Mouse (Mus musculus): ENCODE measurements at regions not wholly inside any gene's neighbourhood (a gene's known extent, or its start where the extent isn't known, plus 50 kb on each side); places are given as distances from the start of the nearest gene placed in this dataset.

DNA sequence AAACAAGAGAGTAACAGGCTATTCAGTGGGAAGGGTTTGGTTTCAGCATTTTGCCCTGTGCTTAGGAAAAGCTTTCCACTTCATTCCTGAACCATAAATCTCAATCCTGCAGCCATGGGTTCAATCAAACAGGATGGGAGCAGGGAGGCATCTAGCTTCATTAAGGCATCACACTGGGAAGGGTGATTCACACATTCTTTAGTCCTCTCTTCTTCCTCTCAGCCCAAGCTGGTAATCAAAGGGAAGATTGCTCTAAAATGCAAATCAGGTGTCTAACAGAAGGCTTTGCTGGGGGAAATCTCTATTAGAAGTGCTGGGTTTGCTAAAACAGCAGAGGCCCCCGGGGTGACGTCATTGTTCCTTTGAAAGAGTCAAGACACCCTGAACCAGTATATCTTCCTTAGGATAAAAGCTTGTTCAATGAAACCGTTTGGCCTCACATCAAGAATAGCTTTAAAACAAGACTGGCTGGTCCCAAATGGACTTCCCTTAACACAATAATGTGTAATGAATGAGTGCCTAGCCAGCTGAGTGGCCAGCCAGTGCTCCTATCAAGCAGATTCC lies 596.4 kb downstream of the Defb40 start:
- DNase-seq = no peak
- Histone ChIP-seq H3K4me3 (replicated peaks; ENCODE audit: insufficient read depth, low read depth, low read length) (no peak overlapping the region), H3K27me3 (ENCODE audit: control insufficient read depth, insufficient read depth, low read length) (no peaks in the 10 kb centered on the region), H3K4me1 (ENCODE audit: control insufficient read depth, insufficient read depth, low read length) (no peaks in the 10 kb centered on the region), H3K27ac (ENCODE audit: insufficient read depth, low read length) (no peak overlapping the region)
- 15% methylated on average over 3 of the region's 3 CpGs for WGBS
- no peak for TF ChIP-seq CTCF (IDR thresholded peaks at IDR 0.05; ENCODE audit: borderline replicate concordance, insufficient read depth, low read depth, low read length)
- no peak for TF ChIP-seq POLR2A (IDR thresholded peaks at IDR 0.05; ENCODE audit: borderline replicate concordance, insufficient read depth, low read length)

DNA sequence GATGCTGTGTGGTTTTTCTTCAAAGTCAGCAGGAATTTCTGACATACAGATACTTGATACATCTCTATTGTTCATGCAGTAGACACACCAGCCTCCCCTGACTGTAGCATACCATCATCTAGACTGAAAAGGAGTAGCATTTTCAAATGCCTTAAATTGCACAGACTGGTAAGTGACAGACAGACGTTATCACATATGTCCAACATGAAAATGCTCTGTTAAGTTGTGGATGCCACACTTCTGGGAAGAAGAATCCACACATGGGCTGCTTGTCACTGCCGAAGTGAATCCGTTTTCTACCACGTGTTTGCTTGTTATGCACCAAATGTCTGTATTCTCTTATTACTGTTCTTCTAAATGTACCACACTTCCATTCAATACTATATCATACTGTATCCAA lies 629.3 kb downstream of the Defb40 start:
- Histone ChIP-seq H3K4me1 (ENCODE audit: control insufficient read depth, insufficient read depth, low read length) (no peaks in the 10 kb centered on the region), H3K27me3 (ENCODE audit: control insufficient read depth, insufficient read depth, low read length) (no peaks in the 10 kb centered on the region), H3K4me3 (replicated peaks; ENCODE audit: insufficient read depth, low read depth, low read length) (no peak overlapping the region), H3K27ac (ENCODE audit: insufficient read depth, low read length) (no peak overlapping the region)
- no peak for DNase-seq
- TF ChIP-seq CTCF (IDR thresholded peaks at IDR 0.05; ENCODE audit: borderline replicate concordance, insufficient read depth, low read depth, low read length) (no peak), POLR2A (IDR thresholded peaks at IDR 0.05; ENCODE audit: borderline replicate concordance, insufficient read depth, low read length) (no peak)
- 88% methylated on average over 4 of the region's 4 CpGs for WGBS

DNA sequence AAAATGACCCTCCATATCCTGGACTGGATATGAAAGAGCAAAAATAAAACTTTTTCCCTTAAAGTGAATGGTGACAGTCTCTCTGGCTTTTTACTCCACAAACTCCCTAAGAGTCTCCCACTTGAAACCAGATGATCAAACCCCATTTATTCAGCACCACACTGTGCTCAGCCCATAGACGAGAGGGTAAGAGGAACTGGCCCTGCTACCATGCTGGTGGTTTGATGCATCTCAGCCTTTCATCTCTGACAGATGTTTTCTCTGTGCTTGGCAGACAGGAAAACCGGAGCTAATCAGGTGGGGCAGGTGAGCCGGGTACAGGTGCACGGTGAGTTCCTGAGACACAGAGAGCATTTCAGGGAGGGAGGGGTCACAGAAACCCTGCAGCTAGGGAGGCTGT lies 631.8 kb downstream of the Defb40 start:
- 66% methylated on average over 4 of the region's 4 CpGs for WGBS
- Histone ChIP-seq H3K4me3 (replicated peaks; ENCODE audit: insufficient read depth, low read depth, low read length) (no peak overlapping the region), H3K27ac (ENCODE audit: insufficient read depth, low read length) (no peak overlapping the region), H3K4me1 (ENCODE audit: control insufficient read depth, insufficient read depth, low read length) (no peaks in the 10 kb centered on the region), H3K27me3 (ENCODE audit: control insufficient read depth, insufficient read depth, low read length) (no peaks in the 10 kb centered on the region)
- no peak for TF ChIP-seq CTCF (IDR thresholded peaks at IDR 0.05; ENCODE audit: borderline replicate concordance, insufficient read depth, low read depth, low read length)
- TF ChIP-seq POLR2A (IDR thresholded peaks at IDR 0.05; ENCODE audit: borderline replicate concordance, insufficient read depth, low read length) = no peak
- no peak for DNase-seq

DNA sequence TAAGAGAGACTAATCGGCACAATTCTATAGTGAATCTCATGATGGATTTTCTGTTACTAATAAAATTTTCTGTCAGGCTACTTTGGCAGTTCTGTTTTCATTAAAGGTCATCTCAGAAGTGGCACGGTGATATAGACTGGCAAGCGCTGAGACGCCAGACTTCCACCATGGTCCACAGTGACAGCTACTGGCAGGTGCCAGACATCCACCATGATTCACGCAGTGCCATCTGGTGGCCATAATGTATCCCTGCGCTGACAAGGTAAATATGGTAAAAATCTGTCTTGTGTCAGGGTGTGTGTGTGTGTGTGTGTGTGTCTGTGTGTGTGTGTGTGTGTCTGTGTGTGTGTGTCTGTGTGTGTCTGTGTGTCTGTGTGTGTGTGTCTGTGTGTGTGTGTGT lies 632.7 kb downstream of the Defb40 start:
- TF ChIP-seq CTCF (IDR thresholded peaks at IDR 0.05; ENCODE audit: borderline replicate concordance, insufficient read depth, low read depth, low read length) (peak; percentile 74), POLR2A (IDR thresholded peaks at IDR 0.05; ENCODE audit: borderline replicate concordance, insufficient read depth, low read length) (no peak)
- H3K4me3 ChIP-seq (replicated peaks; ENCODE audit: insufficient read depth, low read depth, low read length) = no peak overlapping the region
- WGBS = 13% methylated on average over 6 of the region's 6 CpGs
- DNase-seq = peak; percentile 19 to 30
- no peaks in the 10 kb centered on the region for H3K27me3 ChIP-seq (ENCODE audit: control insufficient read depth, insufficient read depth, low read length)
- no peak overlapping the region for H3K27ac ChIP-seq (ENCODE audit: insufficient read depth, low read length)
- no peaks in the 10 kb centered on the region for H3K4me1 ChIP-seq (ENCODE audit: control insufficient read depth, insufficient read depth, low read length)

DNA sequence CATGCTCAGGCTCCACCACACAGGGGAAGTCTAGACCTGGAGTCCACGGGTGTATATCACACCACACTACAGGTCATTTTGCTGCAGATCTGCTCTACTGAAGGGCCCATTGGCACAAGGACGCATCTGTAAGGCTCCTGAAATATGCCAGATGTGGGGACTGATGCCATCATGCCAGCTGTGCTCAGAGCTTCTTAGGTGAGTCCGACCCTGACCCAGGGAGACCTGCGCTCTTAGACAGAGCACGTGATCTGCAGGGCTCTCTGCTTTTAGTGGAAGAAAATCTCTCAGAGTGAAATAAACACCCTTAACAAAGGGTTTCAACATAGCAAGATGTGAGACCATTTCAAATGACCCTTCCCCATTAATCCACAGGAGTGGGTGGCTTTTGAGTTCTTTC lies 633.2 kb downstream of the Defb40 start:
- no peaks in the 10 kb centered on the region for H3K27me3 ChIP-seq (ENCODE audit: control insufficient read depth, insufficient read depth, low read length)
- H3K27ac ChIP-seq (ENCODE audit: insufficient read depth, low read length) = no peak overlapping the region
- no peak overlapping the region for H3K4me3 ChIP-seq (replicated peaks; ENCODE audit: insufficient read depth, low read depth, low read length)
- no peak for TF ChIP-seq CTCF (IDR thresholded peaks at IDR 0.05; ENCODE audit: borderline replicate concordance, insufficient read depth, low read depth, low read length)
- TF ChIP-seq POLR2A (IDR thresholded peaks at IDR 0.05; ENCODE audit: borderline replicate concordance, insufficient read depth, low read length) = no peak
- H3K4me1 ChIP-seq (ENCODE audit: control insufficient read depth, insufficient read depth, low read length) = no peaks in the 10 kb centered on the region
- 91% methylated on average over 5 of the region's 5 CpGs for WGBS
- DNase-seq = no peak

DNA sequence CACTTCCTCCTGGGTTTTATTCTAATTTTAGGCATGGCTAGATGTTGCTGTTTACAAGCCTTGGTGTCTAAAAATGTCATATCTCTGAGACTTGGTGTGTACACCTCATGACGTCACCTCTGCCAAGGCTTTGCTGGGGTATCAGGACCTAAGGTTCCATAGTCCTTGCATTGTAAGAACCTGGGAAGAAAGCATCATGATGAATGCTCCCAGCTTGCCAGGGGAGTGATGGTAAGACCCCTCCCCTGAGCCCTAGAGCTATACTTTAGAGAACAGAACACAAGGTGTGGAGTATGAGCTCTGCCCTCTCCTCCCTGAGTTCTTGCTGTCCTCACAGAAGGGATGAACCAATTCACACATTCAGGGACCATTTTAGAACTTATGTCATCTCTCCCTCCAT lies 642.5 kb downstream of the Defb40 start:
- H3K27me3 ChIP-seq (ENCODE audit: control insufficient read depth, insufficient read depth, low read length) = no peaks in the 10 kb centered on the region
- TF ChIP-seq CTCF (IDR thresholded peaks at IDR 0.05; ENCODE audit: borderline replicate concordance, insufficient read depth, low read depth, low read length) = no peak
- no peak for TF ChIP-seq POLR2A (IDR thresholded peaks at IDR 0.05; ENCODE audit: borderline replicate concordance, insufficient read depth, low read length)
- WGBS = 96% methylated on average over 1 of the region's 1 CpGs
- no peak for DNase-seq
- no peak overlapping the region for H3K27ac ChIP-seq (ENCODE audit: insufficient read depth, low read length)
- no peak overlapping the region for H3K4me3 ChIP-seq (replicated peaks; ENCODE audit: insufficient read depth, low read depth, low read length)
- no peaks in the 10 kb centered on the region for H3K4me1 ChIP-seq (ENCODE audit: control insufficient read depth, insufficient read depth, low read length)

DNA sequence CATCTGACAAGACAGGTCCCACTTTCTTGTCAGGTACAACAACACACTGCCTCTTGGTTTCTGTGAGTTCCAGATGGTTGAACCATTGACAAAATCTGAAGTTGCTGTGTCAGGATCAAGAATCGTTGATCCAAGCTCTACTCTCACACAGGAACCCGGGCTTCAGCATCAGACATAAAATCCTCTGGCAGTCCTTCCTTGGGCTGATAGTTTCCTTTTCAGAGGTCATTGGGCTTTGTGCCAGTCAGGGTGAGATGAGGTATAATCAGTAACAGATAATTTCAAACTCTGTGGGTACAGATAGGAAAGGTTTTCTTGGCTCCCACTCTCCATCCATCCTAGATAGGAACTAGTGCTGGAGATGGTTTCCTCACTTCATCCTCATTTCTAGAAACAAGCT lies 649.5 kb downstream of the Defb40 start:
- no peaks in the 10 kb centered on the region for H3K4me1 ChIP-seq (ENCODE audit: control insufficient read depth, insufficient read depth, low read length)
- no peaks in the 10 kb centered on the region for H3K27me3 ChIP-seq (ENCODE audit: control insufficient read depth, insufficient read depth, low read length)
- TF ChIP-seq CTCF (IDR thresholded peaks at IDR 0.05; ENCODE audit: borderline replicate concordance, insufficient read depth, low read depth, low read length) (no peak), POLR2A (IDR thresholded peaks at IDR 0.05; ENCODE audit: borderline replicate concordance, insufficient read depth, low read length) (no peak)
- DNase-seq = no peak
- no peak overlapping the region for H3K4me3 ChIP-seq (replicated peaks; ENCODE audit: insufficient read depth, low read depth, low read length)
- H3K27ac ChIP-seq (ENCODE audit: insufficient read depth, low read length) = no peak overlapping the region
- 79% methylated on average over 2 of the region's 2 CpGs for WGBS

DNA sequence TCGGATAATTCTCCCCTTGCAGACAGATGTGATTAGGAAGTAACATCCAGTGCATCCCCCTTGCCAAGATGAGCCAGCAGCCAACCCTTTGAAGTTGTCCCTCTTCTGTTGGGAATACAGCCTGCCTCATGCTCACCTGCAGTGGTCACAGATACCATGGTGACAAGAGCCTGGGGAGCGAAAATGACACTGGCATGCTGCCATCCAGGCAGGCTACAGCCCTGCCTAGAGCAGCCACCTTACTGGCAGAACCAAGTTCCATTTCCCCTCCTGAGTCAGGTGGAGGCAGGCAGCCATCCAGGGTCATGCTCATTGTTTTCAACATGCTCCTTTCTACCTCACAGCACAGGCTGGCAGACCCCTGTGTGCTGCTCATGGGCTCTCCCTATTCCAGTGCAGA lies 661.6 kb downstream of the Defb40 start:
- peak in 1 of 2 experiments; percentile 3 for DNase-seq
- no peaks in the 10 kb centered on the region for H3K4me1 ChIP-seq (ENCODE audit: control insufficient read depth, insufficient read depth, low read length)
- H3K27me3 ChIP-seq (ENCODE audit: control insufficient read depth, insufficient read depth, low read length) = no peaks in the 10 kb centered on the region
- H3K27ac ChIP-seq (ENCODE audit: insufficient read depth, low read length) = no peak overlapping the region
- TF ChIP-seq POLR2A (IDR thresholded peaks at IDR 0.05; ENCODE audit: borderline replicate concordance, insufficient read depth, low read length) (no peak), CTCF (IDR thresholded peaks at IDR 0.05; ENCODE audit: borderline replicate concordance, insufficient read depth, low read depth, low read length) (no peak)
- no peak overlapping the region for H3K4me3 ChIP-seq (replicated peaks; ENCODE audit: insufficient read depth, low read depth, low read length)
- 24% methylated on average over 2 of the region's 2 CpGs for WGBS
